Mouse (Mus musculus): ENCODE results near the gene Celsr1. TPM values are rescaled to one million over a fixed set of nuclear protein-coding genes. Genes with fewer than 3 reads are reported as not detected.

Celsr1 gene
- polyA plus RNA-seq, 1 experiment from 2014 or later, result 4.2 TPM

GRCm38 (mm10) chr15:86064191-86064849, 30.7 kb upstream of the Celsr1 start:
- Histone ChIP-seq H3K9ac (no peak overlapping the region), H3K27me3 (no peaks in the 10 kb centered on the region), H3K27ac (replicated peaks) (no peak overlapping the region), H3K36me3 (no peaks in the 10 kb centered on the region), H3K4me3 (replicated peaks) (no peak overlapping the region), H3K9me3 (replicated peaks) (no peaks in the 10 kb centered on the region), H3K4me2 (replicated peaks) (no peak overlapping the region), H3K4me1 (peaks cover 48% of the 10 kb centered on the region)
- WGBS, result 84% methylated on average over 8 of the region's 8 CpGs
- no peak for ATAC-seq (ENCODE audit: insufficient number of reproducible peaks, low FRiP score, low TSS enrichment, low read depth)

GRCm38 (mm10) chr15:86061848-86062481, 28.4 kb upstream of the Celsr1 start:
- no peak overlapping the region for H3K4me2 ChIP-seq (replicated peaks)
- H3K27me3 ChIP-seq, result no peaks in the 10 kb centered on the region
- no peaks in the 10 kb centered on the region for H3K9me3 ChIP-seq (replicated peaks)
- ATAC-seq (ENCODE audit: insufficient number of reproducible peaks, low FRiP score, low TSS enrichment, low read depth), result no peak
- no peak overlapping the region for H3K9ac ChIP-seq
- peaks cover 49% of the 10 kb centered on the region for H3K4me1 ChIP-seq
- 57% methylated on average over 6 of the region's 6 CpGs for WGBS
- no peaks in the 10 kb centered on the region for H3K36me3 ChIP-seq
- H3K27ac ChIP-seq (replicated peaks), result no peak overlapping the region
- H3K4me3 ChIP-seq (replicated peaks), result no peak overlapping the region

- WGBS, result 84% methylated on average over 7 of the region's 7 CpGs
- Histone ChIP-seq H3K4me3 (replicated peaks) (no peak overlapping the region), H3K36me3 (no peaks in the 10 kb centered on the region), H3K4me2 (replicated peaks) (peak overlapping the region; percentile 17; the same call in 1 of the 2 replicates), H3K27ac (replicated peaks) (no peak overlapping the region), H3K9me3 (replicated peaks) (no peaks in the 10 kb centered on the region), H3K27me3 (no peaks in the 10 kb centered on the region), H3K9ac (no peak overlapping the region), H3K4me1 (peaks cover 43% of the 10 kb centered on the region)
- ATAC-seq (ENCODE audit: insufficient number of reproducible peaks, low FRiP score, low TSS enrichment, low read depth), result no peak
These were observed 27.6 kb upstream of the Celsr1 start for GRCm38 (mm10) chr15:86061221-86061620.

GRCm38 (mm10) chr15:86060581-86060980, 27.0 kb upstream of the Celsr1 start:
- H3K27me3 ChIP-seq, result no peaks in the 10 kb centered on the region
- ATAC-seq (ENCODE audit: insufficient number of reproducible peaks, low FRiP score, low TSS enrichment, low read depth), result no peak
- H3K4me3 ChIP-seq (replicated peaks), result 0 out of 2 replicates have a peak overlapping the region, but pooled peaks have one; percentile 4
- H3K4me1 ChIP-seq, result peaks cover 43% of the 10 kb centered on the region
- 77% methylated on average over 12 of the region's 12 CpGs for WGBS
- H3K27ac ChIP-seq (replicated peaks), result 0 out of 2 replicates have a peak overlapping the region, but pooled peaks have one; percentile 41
- H3K9me3 ChIP-seq (replicated peaks), result no peaks in the 10 kb centered on the region
- no peak overlapping the region for H3K9ac ChIP-seq
- no peaks in the 10 kb centered on the region for H3K36me3 ChIP-seq
- peak overlapping the region; percentile 17; the same call in 1 of the 2 replicates for H3K4me2 ChIP-seq (replicated peaks)

- peak overlapping the region; percentile 79; the same call in 1 of the 2 replicates for H3K4me3 ChIP-seq (replicated peaks)
- no peaks in the 10 kb centered on the region for H3K9me3 ChIP-seq (replicated peaks)
- peak overlapping the region; percentile 80 for H3K4me2 ChIP-seq (replicated peaks)
- H3K9ac ChIP-seq, result no peak overlapping the region; the same call in 1 of the 2 replicates
- no peaks in the 10 kb centered on the region for H3K27me3 ChIP-seq
- no peak for ATAC-seq (ENCODE audit: insufficient number of reproducible peaks, low FRiP score, low TSS enrichment, low read depth)
- WGBS, result 75% methylated on average over 7 of the region's 7 CpGs
- peaks cover 43% of the 10 kb centered on the region for H3K4me1 ChIP-seq
- no peaks in the 10 kb centered on the region for H3K36me3 ChIP-seq
- H3K27ac ChIP-seq (replicated peaks), result no peak overlapping the region
These were observed 26.3 kb upstream of the Celsr1 start for GRCm38 (mm10) chr15:86059835-86060380.

- Histone ChIP-seq H3K4me2 (replicated peaks) (peak overlapping the region; percentile 80), H3K27me3 (no peaks in the 10 kb centered on the region), H3K36me3 (no peaks in the 10 kb centered on the region), H3K4me1 (peaks cover 43% of the 10 kb centered on the region), H3K9ac (peak overlapping the region; percentile 82), H3K9me3 (replicated peaks) (no peaks in the 10 kb centered on the region), H3K4me3 (replicated peaks) (peak overlapping the region; percentile 79), H3K27ac (replicated peaks) (peak overlapping the region; percentile 73)
- WGBS, result 2% methylated on average over 49 of the region's 49 CpGs
- peak; percentile 45; the same call in 1 of the 2 replicates for ATAC-seq (ENCODE audit: insufficient number of reproducible peaks, low FRiP score, low TSS enrichment, low read depth)
These were observed 25.6 kb upstream of the Celsr1 start for GRCm38 (mm10) chr15:86058931-86059834.

GRCm38 (mm10) chr15:86058394-86058915, 24.9 kb upstream of the Celsr1 start:
- Histone ChIP-seq H3K9ac (peak overlapping the region; percentile 82), H3K4me2 (replicated peaks) (peak overlapping the region; percentile 80), H3K4me3 (replicated peaks) (peak overlapping the region; percentile 79), H3K27me3 (no peaks in the 10 kb centered on the region), H3K36me3 (no peaks in the 10 kb centered on the region), H3K27ac (replicated peaks) (peak overlapping the region; percentile 73), H3K9me3 (replicated peaks) (no peaks in the 10 kb centered on the region), H3K4me1 (peaks cover 43% of the 10 kb centered on the region)
- whole genome bisulfite sequencing, result under 1% methylated on average over 70 of the region's 70 CpGs
- ATAC-seq (ENCODE audit: insufficient number of reproducible peaks, low FRiP score, low TSS enrichment, low read depth), result peak; percentile 81

GRCm38 (mm10) chr15:86057908-86058307, 24.3 kb upstream of the Celsr1 start:
- peak overlapping the region; percentile 80 for H3K4me2 ChIP-seq (replicated peaks)
- WGBS, result 5% methylated on average over 7 of the region's 7 CpGs
- H3K27me3 ChIP-seq, result no peaks in the 10 kb centered on the region
- peak overlapping the region; percentile 34; the same call in 1 of the 2 replicates for H3K27ac ChIP-seq (replicated peaks)
- H3K36me3 ChIP-seq, result no peaks in the 10 kb centered on the region
- H3K9me3 ChIP-seq (replicated peaks), result no peaks in the 10 kb centered on the region
- H3K9ac ChIP-seq, result peak overlapping the region; percentile 82
- no peak for ATAC-seq (ENCODE audit: insufficient number of reproducible peaks, low FRiP score, low TSS enrichment, low read depth)
- peaks cover 43% of the 10 kb centered on the region for H3K4me1 ChIP-seq
- H3K4me3 ChIP-seq (replicated peaks), result peak overlapping the region; percentile 79

GRCm38 (mm10) chr15:86057413-86057812, 23.8 kb upstream of the Celsr1 start, which contains the start of gene Gramd4:
TSS of gene Gramd4 (plus strand) at chr15:86057695.
- H3K4me1 ChIP-seq, result peaks cover 43% of the 10 kb centered on the region
- no peaks in the 10 kb centered on the region for H3K9me3 ChIP-seq (replicated peaks)
- peak within 1 kb of the TSS; percentile 34; the same call in 1 of the 2 replicates for H3K27ac ChIP-seq (replicated peaks)
- peak within 1 kb of the TSS; percentile 80 for H3K4me2 ChIP-seq (replicated peaks)
- H3K36me3 ChIP-seq, result no peaks in the 10 kb centered on the region
- no peaks in the 10 kb centered on the region for H3K27me3 ChIP-seq
- ATAC-seq (ENCODE audit: insufficient number of reproducible peaks, low FRiP score, low TSS enrichment, low read depth), result no peak
- peak within 1 kb of the TSS; percentile 82 for H3K9ac ChIP-seq
- H3K4me3 ChIP-seq (replicated peaks), result peak within 1 kb of the TSS; percentile 79
- WGBS, result 28% methylated on average over 6 of the region's 6 CpGs

- Histone ChIP-seq H3K9ac (no peak overlapping the region), H3K9me3 (replicated peaks) (no peaks in the 10 kb centered on the region), H3K36me3 (no peaks in the 10 kb centered on the region), H3K4me3 (replicated peaks) (no peak overlapping the region), H3K4me2 (replicated peaks) (no peak overlapping the region), H3K4me1 (peaks cover 36% of the 10 kb centered on the region), H3K27me3 (no peaks in the 10 kb centered on the region), H3K27ac (replicated peaks) (no peak overlapping the region)
- 80% methylated on average over 5 of the region's 5 CpGs for WGBS
- ATAC-seq (ENCODE audit: insufficient number of reproducible peaks, low FRiP score, low TSS enrichment, low read depth), result no peak
These were observed 22.7 kb upstream of the Celsr1 start for GRCm38 (mm10) chr15:86056221-86056760.
